Mouse (Mus musculus) gastrocnemius, adult 2 months (tissue): Measurements from ENCODE around the gene Abca9. TPM values are rescaled to one million over a fixed set of nuclear protein-coding genes. Genes with fewer than 3 reads are reported as not detected.

Experiments
- DNase-seq: peaks from one replicate; pipeline ENCODE4 v3.0.0; 2022
- H3K27ac ChIP-seq: fragments of 200-600 bp; 2 replicates; pipeline ENCODE4 v1.8.1; 2022; ENCODE audit warnings: mild to moderate bottlenecking
- H3K4me3 ChIP-seq: fragments of 200-600 bp; 2 replicates; pipeline ENCODE4 v1.8.1; 2022; ENCODE audit warnings: mild to moderate bottlenecking, moderate library complexity
- CTCF ChIP-seq: fragments of 200-600 bp; IDR thresholded peaks from 2 replicates; pipeline ENCODE4 v1.8.1; 2022; ENCODE audit warnings: antibody characterized with exemption, mild to moderate bottlenecking, moderate library complexity
- intact Hi-C: fragments of 180-260 bp; cut with DNase I; formaldehyde crosslinking; loops from one replicate; pipeline ENCODE4 v1.15.1; 2025
- total RNA-seq, 2 experiments: library from RNA; stranded (reverse); gene quantifications; 2 replicates each; pipeline ENCODE4 v1.2.3; 2021

Gene Abca9
- total RNA-seq, 2 experiments from 2014 or later = 7.4 to 13.2 TPM

- no peak overlapping the region for H3K4me3 ChIP-seq
- DNase-seq = no peak
- intact Hi-C loops = no loop called here
- H3K27ac ChIP-seq = no peak overlapping the region
- TF ChIP-seq CTCF = no peak
Measured at GRCm38 (mm10) chr11:110130760-110131159, 37.2 kb downstream of the Abca9 start.

- intact Hi-C loops = loop anchor here (2.0 kb wide), 1 partner anchor 238 kb away; no protein-coding TSS in a partner anchor
- H3K4me3 ChIP-seq = no peak overlapping the region
- no peak overlapping the region for H3K27ac ChIP-seq
- TF ChIP-seq CTCF = peak; percentile 55
- DNase-seq = no peak
Measured at GRCm38 (mm10) chr11:110111137-110111536, 56.9 kb downstream of the Abca9 start.

- Histone ChIP-seq H3K4me3 (no peak overlapping the region), H3K27ac (no peak overlapping the region)
- no peak for TF ChIP-seq CTCF
- intact Hi-C loops = no loop called here
- DNase-seq = no peak
Measured at GRCm38 (mm10) chr11:110101437-110101836, 66.6 kb downstream of the Abca9 start.

DNA sequence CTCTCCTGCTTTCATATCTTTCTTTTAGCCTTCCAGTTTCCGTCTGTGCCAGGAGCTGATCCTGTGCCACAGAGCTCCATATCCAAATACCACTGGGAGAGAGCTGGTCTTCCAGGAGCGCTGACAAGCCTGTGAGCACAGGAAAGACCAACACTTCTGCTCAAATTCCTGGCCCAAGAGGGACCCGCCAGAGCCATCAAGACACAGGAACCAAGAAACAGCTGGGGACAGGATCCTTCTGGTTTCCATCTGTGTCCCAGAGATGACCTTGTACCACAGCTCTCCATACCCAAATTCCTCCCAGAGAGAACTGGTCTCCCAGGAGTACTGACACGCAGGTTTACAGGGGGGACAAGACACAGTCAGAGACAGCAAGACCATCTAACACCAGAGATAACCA lies 69.1 kb downstream of the Abca9 start:
- no peak overlapping the region for H3K27ac ChIP-seq
- intact Hi-C loops = no loop called here
- no peak for DNase-seq
- no peak for TF ChIP-seq CTCF
- H3K4me3 ChIP-seq = no peak overlapping the region

- Histone ChIP-seq H3K4me3 (peak overlapping the region; percentile 40), H3K27ac (peak overlapping the region; percentile 67; the same call in 1 of the 2 replicates)
- no peak for DNase-seq
- no peak for TF ChIP-seq CTCF
- intact Hi-C loops = no loop called here
Measured at GRCm38 (mm10) chr11:110097465-110097864, 70.5 kb downstream of the Abca9 start.

- DNase-seq = no peak
- intact Hi-C loops = no loop called here
- no peak for TF ChIP-seq CTCF
- H3K27ac ChIP-seq = peak within 1 kb of the TSS; percentile 82
- H3K4me3 ChIP-seq = peak within 1 kb of the TSS; percentile 72
Measured at GRCm38 (mm10) chr11:110095858-110096257, 72.1 kb downstream of the Abca9 start, which contains the start of gene Abca8a. Abca8a (minus strand) TSS chr11:110095978.

DNA sequence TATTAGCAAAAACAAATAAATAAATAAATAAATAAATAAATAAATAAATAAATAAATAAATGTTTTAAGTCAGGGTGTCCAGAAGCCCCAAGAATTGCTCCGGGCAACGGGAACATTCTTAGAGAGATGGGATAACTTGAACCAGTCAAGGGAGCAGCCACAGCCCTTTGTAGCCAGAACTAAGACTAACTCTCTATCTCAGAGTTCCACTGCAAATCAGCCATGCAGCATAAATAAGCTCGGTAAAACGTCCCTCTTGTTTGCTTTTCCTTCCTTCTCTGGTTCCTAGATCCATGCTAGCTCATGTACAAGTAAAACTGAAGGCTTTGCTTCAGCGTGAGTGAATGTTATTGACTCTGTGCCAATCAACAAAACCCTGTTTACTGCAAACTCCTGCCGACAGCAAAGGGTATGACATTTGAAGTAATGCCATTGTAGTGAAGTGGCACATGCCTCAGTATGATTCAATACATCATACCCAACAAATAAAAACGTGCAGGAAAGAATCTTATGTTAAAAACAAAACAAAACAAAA lies 73.1 kb downstream of the Abca9 start:
- Histone ChIP-seq H3K27ac (peak overlapping the region; percentile 82), H3K4me3 (peak overlapping the region; percentile 72)
- intact Hi-C loops = no loop called here
- no peak; the same call in 1 of the 2 replicates for TF ChIP-seq CTCF
- no peak for DNase-seq

DNA sequence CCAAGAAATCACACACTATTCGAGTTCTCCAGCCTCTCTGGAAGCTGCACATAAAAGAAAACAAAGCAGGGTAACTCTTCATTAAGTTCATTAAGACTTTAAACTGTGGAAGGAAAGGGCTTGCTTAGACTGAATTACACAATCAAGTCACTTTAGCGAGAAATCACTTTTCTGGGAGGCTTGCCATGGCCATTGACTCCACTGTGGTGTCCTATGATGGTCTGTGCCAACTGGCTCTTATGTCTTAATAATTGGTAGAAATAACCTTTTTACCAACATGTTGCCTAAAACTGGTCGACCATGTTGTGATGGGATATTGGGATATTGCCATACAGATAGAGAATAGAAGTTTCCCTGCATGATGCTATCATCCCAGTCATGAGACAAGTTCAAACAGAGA lies 73.8 kb downstream of the Abca9 start:
- peak; percentile 41 for DNase-seq
- no peak for TF ChIP-seq CTCF
- H3K27ac ChIP-seq = peak overlapping the region; percentile 82
- peak overlapping the region; percentile 72 for H3K4me3 ChIP-seq
- intact Hi-C loops = no loop called here

DNA sequence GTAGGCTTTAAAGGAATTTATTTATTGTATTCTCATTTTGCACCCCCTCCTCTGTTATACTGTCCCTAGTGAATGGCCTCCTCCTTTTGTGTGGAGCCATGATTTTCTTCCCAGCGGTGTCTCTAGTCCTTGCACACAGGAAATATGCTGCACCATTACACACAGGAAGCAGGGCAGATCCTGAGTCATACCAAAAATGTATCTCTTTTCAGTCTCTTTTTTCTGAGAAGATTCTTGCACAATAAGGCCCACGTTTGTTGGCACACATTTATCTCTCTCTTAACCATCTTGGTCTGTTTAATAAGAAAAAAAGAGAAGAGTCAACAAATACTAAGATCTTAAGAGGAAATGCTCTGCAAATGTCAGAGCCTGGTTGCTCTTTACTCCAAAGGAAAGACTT lies 76.7 kb downstream of the Abca9 start:
- Histone ChIP-seq H3K27ac (peak overlapping the region; percentile 6; the same call in 1 of the 2 replicates), H3K4me3 (peak overlapping the region; percentile 72; the same call in 1 of the 2 replicates)
- intact Hi-C loops = no loop called here
- DNase-seq = no peak
- TF ChIP-seq CTCF = no peak

- intact Hi-C loops = no loop called here
- no peak overlapping the region for H3K27ac ChIP-seq
- TF ChIP-seq CTCF = no peak
- DNase-seq = no peak
- H3K4me3 ChIP-seq = no peak overlapping the region
Measured at GRCm38 (mm10) chr11:110072158-110072557, 95.8 kb downstream of the Abca9 start.

DNA sequence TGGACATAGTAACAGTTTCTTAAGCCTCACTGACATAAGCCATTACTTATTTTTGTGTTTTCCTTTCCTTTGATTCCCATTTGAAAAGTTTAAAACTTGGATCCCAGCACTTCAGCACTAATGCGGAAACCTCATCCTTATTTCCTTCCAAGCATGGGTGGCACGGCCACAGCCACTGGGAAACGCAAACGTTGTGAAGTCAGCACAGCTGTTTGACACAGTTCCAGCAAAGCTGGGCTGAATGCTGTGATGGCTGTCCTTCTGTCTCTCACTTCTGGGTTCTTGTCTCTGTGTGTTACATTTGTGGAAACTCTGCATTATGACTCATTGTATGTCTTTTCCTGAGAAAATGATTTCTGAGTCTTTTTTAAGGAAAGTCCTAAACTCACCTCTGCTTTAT lies 107.0 kb downstream of the Abca9 start:
- H3K4me3 ChIP-seq = no peak overlapping the region
- intact Hi-C loops = no loop called here
- peak; percentile 42 for DNase-seq
- TF ChIP-seq CTCF = no peak
- H3K27ac ChIP-seq = no peak overlapping the region; the same call in 1 of the 2 replicates

- intact Hi-C loops = no loop called here
- no peak for DNase-seq
- no peak for TF ChIP-seq CTCF
- Histone ChIP-seq H3K4me3 (no peak overlapping the region), H3K27ac (no peak overlapping the region)
Measured at GRCm38 (mm10) chr11:110060127-110060526, 107.9 kb downstream of the Abca9 start.

GRCm38 (mm10) chr11:110053681-110054080 lies 114.3 kb downstream of the Abca9 start:
- H3K4me3 ChIP-seq = no peak overlapping the region
- no peak for DNase-seq
- no peak overlapping the region for H3K27ac ChIP-seq
- intact Hi-C loops = no loop called here
- TF ChIP-seq CTCF = no peak

Other genes with a start within 250 kb of the Abca9 start
- 10 to 100 TPM; 12.9 to 17.7 TPM for gene Abca8b, start 172.4 kb downstream of the Abca9 start, total RNA-seq
- gene Abca8a, start 72.2 kb downstream of the Abca9 start, total RNA-seq = 10 to 100 TPM; 37.7 to 44.9 TPM
- 1 to 10 TPM; 3.1 to 3.3 TPM for gene Abca6, start 83.6 kb upstream of the Abca9 start, total RNA-seq
- gene Abca5, start 169.5 kb upstream of the Abca9 start, total RNA-seq = 10 to 100 TPM; 12.2 to 12.9 TPM
- 10 to 100 TPM; 38.0 to 50.1 TPM for gene Map2k6, start 230.9 kb upstream of the Abca9 start, total RNA-seq